Comparison of ENCODE assay signal across 8 mouse cellular contexts in genomic region chr14:31337406-31337805, GRCm38 (mm10). TPM values are rescaled to one million over a fixed set of nuclear protein-coding genes. Genes with fewer than 3 reads are reported as not detected.
DNase-seq lines count a peak whose midpoint lies in the region; ATAC-seq and TF ChIP-seq lines count a peak whose summit lies in the region.

No protein-coding gene starts in this region.

- TF ChIP-seq RAD21 in MEL (IDR thresholded peaks at IDR 0.05; ENCODE audit: low read depth, low read length): no peak

- DNase-seq in kidney, adult 2 months: no peak
- DNase-seq in kidney, postnatal 14 days: no peak
- peak; percentile 88 for DNase-seq in MEL (ENCODE audit: low read depth, low spot score)
- no peak for DNase-seq in adipocyte (ENCODE audit: low spot score)
- DNase-seq in left cerebral cortex, adult 18-20 months (ENCODE audit: low spot score in 2 of 2): no peak
- DNase-seq in urinary bladder, postnatal 25 days (ENCODE audit: low spot score): no peak

- ATAC-seq in hindbrain, embryonic 12.5 days (ENCODE audit: low FRiP score): no peak
- no peak for ATAC-seq in midbrain, embryonic 12.5 days (ENCODE audit: low FRiP score, low read depth)

- peaks cover 18% of the 10 kb centered on the region for H3K79me2 ChIP-seq in MEL (ENCODE audit: control insufficient read depth, insufficient read depth, low read length, poor library complexity)

- no peaks in the 10 kb centered on the region for H3K9me3 ChIP-seq in MEL (replicated peaks; ENCODE audit: insufficient read depth, low read length)
- no peaks in the 10 kb centered on the region for H3K9me3 ChIP-seq in hindbrain, embryonic 12.5 days (replicated peaks)
- no peaks in the 10 kb centered on the region for H3K9me3 ChIP-seq in midbrain, embryonic 12.5 days

- peak overlapping the region; percentile 61 for H3K4me2 ChIP-seq in hindbrain, embryonic 12.5 days (replicated peaks)
- H3K4me2 ChIP-seq in midbrain, embryonic 12.5 days (replicated peaks): peak overlapping the region; percentile 63

- TF ChIP-seq CTCF in kidney, adult 2 months (conservative IDR thresholded peaks at IDR 0.05; ENCODE audit: insufficient read depth, insufficient read length, low read depth, low read length): no peak
- no peak for TF ChIP-seq CTCF in MEL (IDR thresholded peaks at IDR 0.05 in 2 of 3, conservative IDR thresholded peaks at IDR 0.05 in 1 of 3; ENCODE audit: control insufficient read depth in 1 of 3, insufficient read depth in 1 of 3, low read depth in 2 of 3, low read length in 3 of 3, poor library complexity in 1 of 3, severe bottlenecking in 1 of 3)

- peaks cover 4% of the 10 kb centered on the region; the same call in 1 of the 2 replicates for H3K4me1 ChIP-seq in kidney, adult 2 months (ENCODE audit: control insufficient read depth, insufficient read depth, low read length)
- H3K4me1 ChIP-seq in MEL (ENCODE audit: control insufficient read depth in 1 of 2, insufficient read depth in 2 of 2, low read length in 2 of 2): peaks cover 2 to 5% of the 10 kb centered on the region in 2 experiments; a peak in 1 of 4 replicates
- peaks cover 15% of the 10 kb centered on the region for H3K4me1 ChIP-seq in hindbrain, embryonic 12.5 days
- H3K4me1 ChIP-seq in midbrain, embryonic 12.5 days: peaks cover 20% of the 10 kb centered on the region

- 17% methylated on average over 7 of the region's 7 CpGs for WGBS in kidney, adult 2 months
- 51% methylated on average over 7 of the region's 7 CpGs for WGBS in hindbrain, embryonic 12.5 days
- WGBS in midbrain, embryonic 12.5 days: 52% methylated on average over 7 of the region's 7 CpGs

- peak overlapping the region; percentile 84 for H3K9ac ChIP-seq in MEL (ENCODE audit: control insufficient read depth, low read depth, low read length, poor library complexity, severe bottlenecking)
- H3K9ac ChIP-seq in hindbrain, embryonic 12.5 days: peak overlapping the region; percentile 78
- peak overlapping the region; percentile 77 for H3K9ac ChIP-seq in midbrain, embryonic 12.5 days (replicated peaks)

- H3K27me3 ChIP-seq in kidney, adult 2 months (replicated peaks; ENCODE audit: control insufficient read depth, insufficient read depth, low read length): no peaks in the 10 kb centered on the region
- no peaks in the 10 kb centered on the region for H3K27me3 ChIP-seq in MEL (ENCODE audit: control insufficient read depth in 1 of 2, insufficient read depth in 2 of 2, low read length in 2 of 2)
- no peaks in the 10 kb centered on the region for H3K27me3 ChIP-seq in hindbrain, embryonic 12.5 days
- no peaks in the 10 kb centered on the region for H3K27me3 ChIP-seq in midbrain, embryonic 12.5 days

- H3K27ac ChIP-seq in kidney, adult 2 months (ENCODE audit: insufficient read depth, low read depth, low read length): no peak overlapping the region
- H3K27ac ChIP-seq in MEL (ENCODE audit: control insufficient read depth, low read depth, low read length): peak overlapping the region; percentile 55
- 0 out of 2 replicates have a peak overlapping the region, but pooled peaks have one; percentile 92 for H3K27ac ChIP-seq in hindbrain, embryonic 12.5 days
- no peak overlapping the region for H3K27ac ChIP-seq in midbrain, embryonic 12.5 days (replicated peaks)

- peak; percentile 45 to 47; a peak in 3 of 4 replicates for TF ChIP-seq EP300 in MEL (IDR thresholded peaks at IDR 0.05; ENCODE audit: low read depth in 1 of 2, low read length in 2 of 2)

- peaks cover 2% of the 10 kb centered on the region; the same call in 1 of the 2 replicates for H3K36me3 ChIP-seq in kidney, adult 2 months (ENCODE audit: control insufficient read depth, insufficient read depth, low read length)
- peaks cover 9 to 13% of the 10 kb centered on the region in 2 experiments; a peak in 3 of 4 replicates for H3K36me3 ChIP-seq in MEL (ENCODE audit: control insufficient read depth in 1 of 2, insufficient read depth in 2 of 2, low read length in 2 of 2)
- H3K36me3 ChIP-seq in hindbrain, embryonic 12.5 days: peaks cover 4% of the 10 kb centered on the region; the same call in 1 of the 2 replicates
- H3K36me3 ChIP-seq in midbrain, embryonic 12.5 days: peaks cover 7% of the 10 kb centered on the region

- no peak for TF ChIP-seq POLR2A in kidney, adult 2 months (IDR thresholded peaks at IDR 0.05; ENCODE audit: low read depth, low read length)
- no peak for TF ChIP-seq POLR2A in MEL (IDR thresholded peaks at IDR 0.05; ENCODE audit: control insufficient read depth in 1 of 2, insufficient read depth in 1 of 2, low read depth in 1 of 2, low read length in 2 of 2, poor library complexity in 1 of 2)

- peak overlapping the region; percentile 91; the same call in 1 of the 2 replicates for H3K4me3 ChIP-seq in kidney, adult 2 months (ENCODE audit: insufficient read depth, low read depth, low read length)
- peak overlapping the region; percentile 74 to 88 for H3K4me3 ChIP-seq in MEL (ENCODE audit: control insufficient read depth in 1 of 2, insufficient read depth in 1 of 2, low read depth in 2 of 2, low read length in 2 of 2)
- H3K4me3 ChIP-seq in hindbrain, embryonic 12.5 days: peak overlapping the region; percentile 80
- H3K4me3 ChIP-seq in midbrain, embryonic 12.5 days: peak overlapping the region; percentile 90

TF ChIP-seq in MEL, 35 proteins besides CTCF, POLR2A, EP300 and RAD21 (continues in another document):
- TF ChIP-seq MAX (IDR thresholded peaks at IDR 0.05; ENCODE audit: low read length) (peak; percentile 83), NELFE (IDR thresholded peaks at IDR 0.05; ENCODE audit: low read depth, low read length) (no peak), MAFK (IDR thresholded peaks at IDR 0.05; ENCODE audit: borderline replicate concordance, low read depth, low read length) (peak; percentile 7; the same call in 1 of the 2 replicates), MYB (IDR thresholded peaks at IDR 0.05; ENCODE audit: low read depth, low read length) (no peak), CHD1 (IDR thresholded peaks at IDR 0.05; ENCODE audit: low read depth, low read length) (peak; percentile 94; the same call in 1 of the 2 replicates), MAZ (IDR thresholded peaks at IDR 0.05; ENCODE audit: low read depth, low read length) (0 out of 2 replicates have a peak, but pooled peaks have one; percentile 48), ZMIZ1 (IDR thresholded peaks at IDR 0.05; ENCODE audit: low read depth, low read length) (no peak), POLR2AphosphoS2 (IDR thresholded peaks at IDR 0.05; ENCODE audit: low read length) (no peak), MEF2A (IDR thresholded peaks at IDR 0.05; ENCODE audit: extremely low read depth, insufficient replicate concordance, low read depth, low read length, poor library complexity, severe bottlenecking) (0 out of 2 replicates have a peak, but pooled peaks have one; percentile 31), RCOR1 (IDR thresholded peaks at IDR 0.05; ENCODE audit: low read depth, low read length) (peak; percentile 58), UBTF (IDR thresholded peaks at IDR 0.05; ENCODE audit: borderline replicate concordance, insufficient read depth, low read depth, low read length) (no peak), KAT2A (conservative IDR thresholded peaks at IDR 0.05; ENCODE audit: low read depth, low read length) (0 out of 2 replicates have a peak, but pooled peaks have one; percentile 39), ZKSCAN1 (IDR thresholded peaks at IDR 0.05; ENCODE audit: low read depth, low read length) (no peak), ELF1 (IDR thresholded peaks at IDR 0.05; ENCODE audit: low read depth, low read length) (peak; percentile 86), GATA1 (IDR thresholded peaks at IDR 0.05; ENCODE audit: low read depth, low read length) (peak; percentile 90), USF1 (IDR thresholded peaks at IDR 0.05; ENCODE audit: low read depth, low read length) (no peak), ZC3H11A (IDR thresholded peaks at IDR 0.05; ENCODE audit: low read depth, low read length) (peak; percentile 17; the same call in 1 of the 2 replicates), USF2 (IDR thresholded peaks at IDR 0.05; ENCODE audit: borderline replicate concordance in 1 of 2, insufficient read depth in 1 of 2, low read depth in 1 of 2, low read length in 2 of 2) (no peak), MYC (IDR thresholded peaks at IDR 0.05; ENCODE audit: low read depth, low read length) (peak; percentile 88), ZNF384 (IDR thresholded peaks at IDR 0.05; ENCODE audit: low read depth, low read length) (peak; percentile 49), BHLHE40 (IDR thresholded peaks at IDR 0.05; ENCODE audit: borderline replicate concordance, low read depth, low read length) (no peak), TBP (IDR thresholded peaks at IDR 0.05; ENCODE audit: low read depth, low read length) (no peak), E2F4 (IDR thresholded peaks at IDR 0.05; ENCODE audit: borderline replicate concordance, low read depth, low read length) (0 out of 2 replicates have a peak, but pooled peaks have one; percentile 29), TCF12 (IDR thresholded peaks at IDR 0.05; ENCODE audit: low read depth, low read length) (peak; percentile 34), SIN3A (IDR thresholded peaks at IDR 0.05; ENCODE audit: low read length) (peak; percentile 98), NRF1 (IDR thresholded peaks at IDR 0.05; ENCODE audit: insufficient read depth, low read depth, low read length, poor library complexity, severe bottlenecking) (no peak), CHD2 (IDR thresholded peaks at IDR 0.05; ENCODE audit: low read length) (no peak), TAL1 (IDR thresholded peaks at IDR 0.05; ENCODE audit: low read length) (no peak), JUND (IDR thresholded peaks at IDR 0.05; ENCODE audit: low read depth, low read length) (no peak)

RNA-seq across cellular contexts. Expression of gene Capn7, which starts 1.0 kb away (rescaled TPM):
- polyA plus RNA-seq in kidney, adult 2 months (2012; rRNA removed): 13.6 and 16.2 TPM in 2 replicates
- total RNA-seq in MEL (2012; rRNA removed): 23.2 and 24.9 TPM in 2 replicates
- 10 to 100 TPM; 30.0 to 83.7 TPM for polyA plus RNA-seq in MEL (2012; ENCODE audit: insufficient read depth in 1 of 2, insufficient read length in 2 of 2, low read depth in 1 of 2, low replicate concordance in 2 of 2, missing spikeins in 1 of 2)
- polyA plus RNA-seq in hindbrain, embryonic 12.5 days (2016; fragmentation: Nextera tagmentation; extraction: Ambion mirVana): 53.1 and 61.7 TPM in 2 replicates
- 51.4 and 55.8 TPM in 2 replicates for polyA plus RNA-seq in midbrain, embryonic 12.5 days (2016; fragmentation: Nextera tagmentation; extraction: Ambion mirVana)
- total RNA-seq in left cerebral cortex, adult 18-20 months (2021): 10 to 100 TPM; 37.5 to 40.8 TPM

RNA-seq across cellular contexts. Expression of gene Dnah1, which starts 13.7 kb away (rescaled TPM):
- 0.35 and 0.41 TPM in 2 replicates for polyA plus RNA-seq in kidney, adult 2 months (2012; rRNA removed)
- total RNA-seq in MEL (2012; rRNA removed): 0.03 and 0.04 TPM in 2 replicates
- under 1 TPM in 1 of 2 experiments, not detected in 1; 0.11 TPM for polyA plus RNA-seq in MEL (2012; ENCODE audit: insufficient read depth in 1 of 2, insufficient read length in 2 of 2, low read depth in 1 of 2, low replicate concordance in 2 of 2, missing spikeins in 1 of 2)
- 6.4 and 6.5 TPM in 2 replicates for polyA plus RNA-seq in hindbrain, embryonic 12.5 days (2016; fragmentation: Nextera tagmentation; extraction: Ambion mirVana)
- polyA plus RNA-seq in midbrain, embryonic 12.5 days (2016; fragmentation: Nextera tagmentation; extraction: Ambion mirVana): 6.0 and 6.4 TPM in 2 replicates
- 1 to 10 TPM; 4.9 to 5.1 TPM for total RNA-seq in left cerebral cortex, adult 18-20 months (2021)

Comparison
In these comparisons a context has a peak if more than half of its experiments do, and no peak if none do; other contexts are left out.
1. H3K27ac ChIP-seq: peak in MEL (single experiment) and hindbrain, embryonic 12.5 days (single experiment); none in kidney, adult 2 months (single experiment) and midbrain, embryonic 12.5 days (single experiment).
2. Peak in every context shown above with its lines, with median percentiles within 50 percentile points of each other: H3K4me3 ChIP-seq and H3K9ac ChIP-seq.